Mouse (Mus musculus) liver, embryonic 15.5 days (tissue): ENCODE measurements around the gene Ube2o. TPM values are rescaled to one million over a fixed set of nuclear protein-coding genes. Genes with fewer than 3 reads are reported as not detected.

Source experiments
- ATAC-seq: fragments of 200-750 bp; cut with Nextera tagmentation; 2 replicates; pipeline ENCODE4 v1.8.0; 2017; ENCODE audit warnings: moderate number of reproducible peaks, mild to moderate bottlenecking, moderate library complexity; ENCODE audit not compliant: insufficient read depth
- H3K27ac ChIP-seq: fragments of 300-500 bp; sonication (generic); replicated peaks from 2 replicates; pipeline ENCODE4 v1.5.1; 2015; ENCODE audit warnings: mild to moderate bottlenecking, inconsistent platforms
- H3K27me3 ChIP-seq: fragments of 300-500 bp; sonication (generic); 2 replicates; pipeline ENCODE4 v1.6.1; 2015; ENCODE audit warnings: mild to moderate bottlenecking, inconsistent platforms
- H3K36me3 ChIP-seq: fragments of 300-500 bp; sonication (generic); replicated peaks from 2 replicates; pipeline ENCODE4 v1.6.1; 2015; ENCODE audit warnings: moderate library complexity, mild to moderate bottlenecking, inconsistent platforms
- H3K4me1 ChIP-seq: fragments of 300-500 bp; sonication (generic); replicated peaks from 2 replicates; pipeline ENCODE4 v1.6.1; 2015; ENCODE audit warnings: inconsistent platforms
- H3K4me2 ChIP-seq: fragments of 300-500 bp; sonication (generic); 2 replicates; pipeline ENCODE4 v1.6.1; 2015; ENCODE audit warnings: moderate library complexity, mild to moderate bottlenecking, inconsistent platforms
- H3K4me3 ChIP-seq: fragments of 300-500 bp; sonication (generic); replicated peaks from 2 replicates; pipeline ENCODE4 v1.5.1; 2015; ENCODE audit warnings: mild to moderate bottlenecking, inconsistent platforms
- H3K9ac ChIP-seq: fragments of 300-500 bp; sonication (generic); 2 replicates; pipeline ENCODE4 v1.6.1; 2015; ENCODE audit warnings: moderate library complexity, mild to moderate bottlenecking, inconsistent platforms
- H3K9me3 ChIP-seq: fragments of 300-500 bp; sonication (generic); replicated peaks from 2 replicates; pipeline ENCODE4 v1.6.1; 2016; ENCODE audit warnings: inconsistent platforms
- WGBS: fragments of 180-500 bp; shearing (Covaris S2); methylation state at CpG from one replicate; pipeline ENCODE4 v1.1.7; 2015; ENCODE audit warnings: mixed read lengths; ENCODE audit not compliant: insufficient replicate concordance; 5-methylcytosine and 5-hydroxymethylcytosine counted together
- polyA plus RNA-seq: library from polyadenylated mRNA; unstranded; fragments of >200 nt; fragmentation: Nextera tagmentation; extraction: Ambion mirVana; gene quantifications from 2 replicates; pipeline ENCODE4 v1.2.1, GENCODE M21; 2015

Gene Ube2o
- polyA plus RNA-seq, 1 experiment from 2014 or later: 38.1 TPM

GRCm38 (mm10) chr11:116621258-116621704, 40.0 kb upstream of the Ube2o start:
- Histone ChIP-seq H3K4me1 (peaks cover 99% of the 10 kb centered on the region), H3K36me3 (no peaks in the 10 kb centered on the region), H3K27ac (peak overlapping the region; percentile 93), H3K4me2 (peak overlapping the region; percentile 93), H3K9me3 (no peaks in the 10 kb centered on the region), H3K9ac (peak overlapping the region; percentile 93), H3K27me3 (no peaks in the 10 kb centered on the region), H3K4me3 (peak overlapping the region; percentile 88)
- WGBS: 50% methylated on average over 6 of the region's 6 CpGs
- ATAC-seq: no peak

- Histone ChIP-seq H3K4me3 (peak overlapping the region; percentile 88), H3K4me1 (peaks cover 99% of the 10 kb centered on the region), H3K4me2 (peak overlapping the region; percentile 93), H3K9ac (peak overlapping the region; percentile 93), H3K27ac (peak overlapping the region; percentile 93), H3K27me3 (no peaks in the 10 kb centered on the region), H3K9me3 (no peaks in the 10 kb centered on the region), H3K36me3 (no peaks in the 10 kb centered on the region)
- whole genome bisulfite sequencing: 48% methylated on average over 10 of the region's 10 CpGs
- peak; percentile 53 for ATAC-seq
Measured at GRCm38 (mm10) chr11:116620559-116621253, 39.5 kb upstream of the Ube2o start.

- H3K4me3 ChIP-seq: peak overlapping the region; percentile 88
- H3K9me3 ChIP-seq: no peaks in the 10 kb centered on the region
- peak overlapping the region; percentile 93 for H3K9ac ChIP-seq
- peak overlapping the region; percentile 93 for H3K4me2 ChIP-seq
- 15% methylated on average over 9 of the region's 9 CpGs for WGBS
- H3K4me1 ChIP-seq: peaks cover 99% of the 10 kb centered on the region
- H3K36me3 ChIP-seq: no peaks in the 10 kb centered on the region
- peak overlapping the region; percentile 93 for H3K27ac ChIP-seq
- peak; percentile 65 for ATAC-seq
- no peaks in the 10 kb centered on the region for H3K27me3 ChIP-seq
Measured at GRCm38 (mm10) chr11:116620073-116620472, 38.8 kb upstream of the Ube2o start.

- Histone ChIP-seq H3K36me3 (no peaks in the 10 kb centered on the region), H3K27me3 (no peaks in the 10 kb centered on the region), H3K4me1 (peaks cover 99% of the 10 kb centered on the region), H3K9ac (peak overlapping the region; percentile 93; the same call in 1 of the 2 replicates), H3K4me3 (peak overlapping the region; percentile 88), H3K9me3 (no peaks in the 10 kb centered on the region), H3K4me2 (peak overlapping the region; percentile 93), H3K27ac (peak overlapping the region; percentile 93)
- WGBS: 62% methylated on average over 8 of the region's 8 CpGs
- ATAC-seq: no peak
Measured at GRCm38 (mm10) chr11:116619561-116619960, 38.3 kb upstream of the Ube2o start.

GRCm38 (mm10) chr11:116619156-116619555, 37.9 kb upstream of the Ube2o start:
- Histone ChIP-seq H3K27ac (peak overlapping the region; percentile 93), H3K4me1 (peaks cover 99% of the 10 kb centered on the region), H3K36me3 (no peaks in the 10 kb centered on the region), H3K4me3 (no peak overlapping the region), H3K9me3 (no peaks in the 10 kb centered on the region), H3K9ac (0 out of 2 replicates have a peak overlapping the region, but pooled peaks have one; percentile 7), H3K27me3 (no peaks in the 10 kb centered on the region), H3K4me2 (peak overlapping the region; percentile 93)
- 83% methylated on average over 7 of the region's 7 CpGs for WGBS
- no peak for ATAC-seq

GRCm38 (mm10) chr11:116618666-116619065, 37.4 kb upstream of the Ube2o start:
- Histone ChIP-seq H3K27ac (peak overlapping the region; percentile 93; the same call in 1 of the 2 replicates), H3K9me3 (no peaks in the 10 kb centered on the region), H3K27me3 (no peaks in the 10 kb centered on the region), H3K4me1 (peaks cover 100% of the 10 kb centered on the region), H3K4me3 (no peak overlapping the region), H3K4me2 (no peak overlapping the region), H3K36me3 (0 out of 2 replicates have a peak, but pooled peaks cover 3% of the 10 kb centered on the region), H3K9ac (no peak overlapping the region)
- 64% methylated on average over 7 of the region's 7 CpGs for WGBS
- no peak for ATAC-seq

GRCm38 (mm10) chr11:116617641-116618040, 36.4 kb upstream of the Ube2o start:
- Histone ChIP-seq H3K4me1 (peaks cover 100% of the 10 kb centered on the region), H3K9me3 (no peaks in the 10 kb centered on the region), H3K27ac (peak overlapping the region; percentile 92), H3K4me2 (0 out of 2 replicates have a peak overlapping the region, but pooled peaks have one; percentile 83), H3K27me3 (no peaks in the 10 kb centered on the region), H3K4me3 (no peak overlapping the region), H3K9ac (no peak overlapping the region), H3K36me3 (peaks cover 8% of the 10 kb centered on the region; the same call in 1 of the 2 replicates)
- no peak for ATAC-seq
- 87% methylated on average over 7 of the region's 7 CpGs for WGBS

GRCm38 (mm10) chr11:116616438-116617118, 35.3 kb upstream of the Ube2o start:
- Histone ChIP-seq H3K27me3 (no peaks in the 10 kb centered on the region), H3K9me3 (no peaks in the 10 kb centered on the region), H3K4me3 (peak overlapping the region; percentile 55), H3K27ac (peak overlapping the region; percentile 92), H3K4me2 (peak overlapping the region; percentile 83), H3K9ac (peak overlapping the region; percentile 45), H3K4me1 (peaks cover 99% of the 10 kb centered on the region), H3K36me3 (peaks cover 8% of the 10 kb centered on the region; the same call in 1 of the 2 replicates)
- no peak for ATAC-seq
- 38% methylated on average over 10 of the region's 10 CpGs for WGBS

GRCm38 (mm10) chr11:116615735-116616437, 34.6 kb upstream of the Ube2o start:
- Histone ChIP-seq H3K27ac (peak overlapping the region; percentile 92), H3K4me2 (peak overlapping the region; percentile 83), H3K4me3 (peak overlapping the region; percentile 55), H3K9ac (peak overlapping the region; percentile 45), H3K36me3 (peaks cover 8% of the 10 kb centered on the region; the same call in 1 of the 2 replicates), H3K9me3 (no peaks in the 10 kb centered on the region), H3K27me3 (no peaks in the 10 kb centered on the region), H3K4me1 (peaks cover 94% of the 10 kb centered on the region)
- ATAC-seq: peak; percentile 75
- under 1% methylated on average over 15 of the region's 15 CpGs for WGBS

- no peak overlapping the region for H3K9ac ChIP-seq
- peak overlapping the region; percentile 2; the same call in 1 of the 2 replicates for H3K4me2 ChIP-seq
- H3K27me3 ChIP-seq: no peaks in the 10 kb centered on the region
- WGBS: 89% methylated on average over 6 of the region's 6 CpGs
- no peaks in the 10 kb centered on the region for H3K9me3 ChIP-seq
- peaks cover 28% of the 10 kb centered on the region for H3K36me3 ChIP-seq
- H3K27ac ChIP-seq: peak overlapping the region; percentile 38
- no peak for ATAC-seq
- no peak overlapping the region for H3K4me3 ChIP-seq
- peaks cover 82% of the 10 kb centered on the region for H3K4me1 ChIP-seq
Measured at GRCm38 (mm10) chr11:116613234-116613633, 32.0 kb upstream of the Ube2o start.
